Mouse (Mus musculus): ENCODE results near the gene Dexi. TPM values are rescaled to one million over a fixed set of nuclear protein-coding genes. Genes with fewer than 3 reads are reported as not detected.

Gene Dexi
- total RNA-seq (2014; fragmentation: Nextera tagmentation): 4.9 and 7.5 TPM in 2 replicates
- total RNA-seq (2017): 3.1 and 7.5 TPM in 2 replicates

DNA sequence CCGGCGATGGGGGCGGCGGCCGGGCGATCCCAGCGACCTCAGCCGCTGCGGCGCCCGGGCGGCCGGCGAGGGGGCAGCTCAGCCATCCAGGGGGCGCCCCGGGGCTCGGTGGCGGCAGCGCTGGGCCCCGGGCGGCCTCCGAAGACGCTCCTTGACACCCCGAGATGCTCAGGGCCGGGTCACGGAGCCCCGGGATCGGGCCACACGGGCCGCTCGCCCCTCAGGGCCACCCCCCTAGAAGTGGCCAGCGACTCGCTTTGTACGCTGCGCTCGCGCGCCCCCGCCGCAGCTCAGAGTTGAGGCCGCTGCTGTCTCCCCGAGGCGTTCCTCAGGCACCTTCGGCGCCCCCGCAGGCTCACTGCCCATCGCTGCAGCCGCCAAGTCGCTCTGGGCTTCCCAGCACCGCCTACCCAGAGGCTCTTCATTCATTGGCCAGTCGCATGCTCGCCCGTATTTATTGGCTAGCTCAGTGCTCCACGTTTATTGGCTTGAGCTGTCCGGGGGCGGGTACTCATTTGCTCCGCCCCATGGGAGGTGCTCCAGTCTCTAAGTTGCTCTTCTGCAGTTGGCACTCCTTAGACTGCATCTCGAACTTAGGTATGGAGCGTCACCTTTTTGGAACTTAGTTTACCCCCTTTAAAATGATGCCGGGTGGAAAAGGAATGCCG lies at the start of gene Dexi:
Dexi (minus strand) TSS at position 357 of the 668 bp plus-strand sequence.
- peak; percentile 81 for ATAC-seq (replicated peaks; ENCODE audit: poor library complexity, severe bottlenecking)

DNA sequence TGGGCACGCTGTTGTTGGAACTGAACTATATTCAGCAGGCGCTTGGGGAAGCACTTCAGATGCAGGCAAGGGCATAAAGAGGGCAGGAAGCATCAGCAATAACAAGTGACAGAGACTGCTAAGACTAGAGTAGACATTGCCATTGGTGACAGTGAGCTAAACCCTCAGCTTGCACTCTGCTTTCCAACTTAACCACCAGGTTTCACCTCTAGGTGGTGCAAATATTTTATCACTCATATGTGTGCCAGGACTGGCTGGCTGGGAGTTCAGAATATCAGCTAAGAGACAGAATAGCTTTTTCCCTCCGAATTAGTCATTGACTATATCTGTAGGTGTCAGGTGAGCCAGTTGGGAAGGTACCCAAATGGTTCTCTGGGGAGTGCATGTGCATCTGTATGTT lies 43.7 kb upstream of the Dexi start:
- ATAC-seq (replicated peaks; ENCODE audit: poor library complexity, severe bottlenecking): no peak

DNA sequence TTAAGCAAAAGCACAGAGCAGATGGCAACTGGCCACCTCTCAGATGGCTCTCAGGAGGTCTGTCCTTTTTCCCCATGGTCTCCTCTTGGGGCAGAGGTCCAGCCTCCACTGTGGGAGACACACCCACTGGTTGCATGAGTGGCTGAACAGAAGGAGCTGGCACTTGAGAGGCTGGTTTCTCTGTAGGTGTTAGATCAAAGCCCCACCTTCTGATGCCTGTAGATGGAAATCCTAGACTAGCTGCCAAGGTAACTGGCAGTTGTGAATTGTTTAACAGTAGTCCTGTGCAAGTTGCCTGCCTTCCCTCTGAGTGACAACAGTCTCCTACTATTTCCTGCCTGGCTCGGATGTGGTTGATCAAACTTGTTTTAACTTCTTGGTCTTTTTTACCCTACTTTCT lies 42.3 kb upstream of the Dexi start:
- ATAC-seq (replicated peaks; ENCODE audit: poor library complexity, severe bottlenecking): peak; percentile 66

DNA sequence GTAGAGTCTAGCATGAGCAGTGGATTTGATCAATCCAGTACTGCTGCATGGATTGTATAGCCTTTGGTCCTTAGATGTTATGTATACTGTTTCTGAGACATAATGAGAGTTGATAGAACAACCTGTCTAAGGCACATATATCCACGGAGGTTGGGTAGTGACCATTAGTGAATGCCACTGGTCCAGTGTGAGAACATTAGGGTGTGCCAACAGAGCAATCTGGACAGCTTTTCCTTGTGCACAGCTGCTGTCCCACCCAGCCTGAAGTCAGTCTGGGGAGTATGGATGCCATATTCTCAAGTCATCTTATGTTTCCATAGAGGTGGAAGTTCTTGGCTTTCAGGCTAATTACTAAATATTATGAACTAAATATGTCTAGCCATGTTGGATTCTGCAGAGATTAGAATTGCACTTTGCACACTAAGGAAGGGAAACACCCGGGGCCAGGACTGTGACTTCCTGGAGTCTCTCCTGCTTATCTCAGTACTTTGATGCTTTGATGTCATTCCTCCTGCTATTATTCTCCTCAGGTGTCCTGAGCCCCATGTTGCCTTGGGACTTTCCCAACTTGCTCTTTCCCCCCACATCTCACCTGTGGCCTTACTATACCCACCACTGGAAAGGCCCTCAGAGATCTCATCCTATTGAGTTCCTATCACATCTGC lies 38.5 kb upstream of the Dexi start:
- no peak for ATAC-seq (replicated peaks; ENCODE audit: poor library complexity, severe bottlenecking)

DNA sequence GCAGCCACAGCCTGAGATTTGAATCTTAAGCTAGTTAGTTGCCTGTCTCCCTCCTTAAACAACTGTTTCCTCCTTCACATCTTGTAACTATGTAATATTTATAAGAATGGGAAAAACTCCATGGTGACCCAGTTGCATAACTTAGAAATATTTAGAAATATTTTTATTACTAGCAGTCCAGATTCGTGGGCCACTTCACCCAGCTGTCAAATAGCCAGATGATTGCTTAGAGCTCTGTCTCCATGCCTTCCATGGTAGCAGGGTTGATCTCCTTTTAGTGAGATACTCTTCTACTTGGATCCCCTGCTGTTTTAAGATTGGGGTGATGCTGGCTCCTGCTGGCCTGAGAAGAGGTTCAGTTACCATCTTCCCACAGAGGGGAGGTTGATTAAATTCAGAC lies 35.5 kb upstream of the Dexi start:
- no peak for ATAC-seq (replicated peaks; ENCODE audit: poor library complexity, severe bottlenecking)

DNA sequence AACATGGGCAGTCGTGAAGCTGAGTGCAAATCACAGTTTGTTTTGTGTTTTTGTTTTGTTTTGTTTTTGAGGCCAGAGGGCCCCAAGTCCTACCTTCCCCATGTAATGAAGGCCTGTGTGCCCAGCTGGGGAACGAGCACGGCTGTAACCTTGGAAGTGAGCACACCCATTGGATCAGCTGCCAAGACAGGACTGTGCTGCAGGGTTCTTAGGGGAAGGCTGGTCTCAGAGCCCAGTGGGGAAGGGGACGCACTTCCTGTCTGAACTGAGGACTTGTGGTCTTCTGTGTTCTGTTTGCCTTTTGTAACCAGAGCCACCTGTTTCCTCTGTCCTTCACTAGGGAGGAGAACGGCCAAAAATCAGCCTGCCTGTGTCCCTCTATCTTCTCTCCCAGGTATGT lies 34.7 kb upstream of the Dexi start:
- peak; percentile 74 for ATAC-seq (replicated peaks; ENCODE audit: poor library complexity, severe bottlenecking)

DNA sequence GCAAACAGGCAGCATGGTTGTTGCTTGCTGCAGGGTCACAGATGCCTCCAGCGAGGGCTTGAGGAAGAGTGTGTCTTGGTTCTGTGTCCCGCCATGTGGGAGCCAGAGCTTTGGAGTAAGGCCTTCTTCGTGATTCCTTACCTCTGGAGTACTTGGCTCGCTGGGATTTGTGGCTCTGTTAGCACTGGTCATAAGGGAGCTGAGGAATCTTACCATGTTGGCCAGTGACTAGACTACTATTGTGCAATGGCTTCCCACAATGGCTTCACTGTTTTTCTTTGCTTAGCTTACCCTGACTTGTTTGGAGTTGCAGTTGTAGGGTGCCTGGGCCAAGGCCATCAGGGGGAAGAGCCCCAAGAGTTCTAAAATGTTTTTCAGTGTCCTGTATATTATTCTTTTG lies 33.1 kb upstream of the Dexi start:
- ATAC-seq (replicated peaks; ENCODE audit: poor library complexity, severe bottlenecking): no peak

DNA sequence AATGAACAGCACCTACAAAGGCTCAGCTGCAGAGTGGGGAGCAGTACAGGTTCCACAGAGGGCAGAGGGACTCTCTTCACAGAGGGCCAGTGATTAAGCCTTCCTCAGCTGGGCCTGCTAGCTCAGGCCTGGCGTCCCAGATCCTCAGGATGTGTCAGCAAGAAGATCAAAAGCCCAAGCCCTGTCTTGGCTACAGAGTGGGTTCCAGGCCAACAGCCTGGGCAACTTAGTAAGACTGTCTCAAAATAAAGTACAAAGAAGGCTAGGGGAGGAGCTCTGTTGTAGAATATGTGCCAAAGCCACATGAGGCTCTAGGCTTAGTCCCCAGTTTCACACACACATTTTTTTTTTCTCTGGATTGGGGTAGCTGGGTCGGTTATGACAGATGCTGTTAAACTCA lies 32.1 kb upstream of the Dexi start:
- no peak for ATAC-seq (replicated peaks; ENCODE audit: poor library complexity, severe bottlenecking)

DNA sequence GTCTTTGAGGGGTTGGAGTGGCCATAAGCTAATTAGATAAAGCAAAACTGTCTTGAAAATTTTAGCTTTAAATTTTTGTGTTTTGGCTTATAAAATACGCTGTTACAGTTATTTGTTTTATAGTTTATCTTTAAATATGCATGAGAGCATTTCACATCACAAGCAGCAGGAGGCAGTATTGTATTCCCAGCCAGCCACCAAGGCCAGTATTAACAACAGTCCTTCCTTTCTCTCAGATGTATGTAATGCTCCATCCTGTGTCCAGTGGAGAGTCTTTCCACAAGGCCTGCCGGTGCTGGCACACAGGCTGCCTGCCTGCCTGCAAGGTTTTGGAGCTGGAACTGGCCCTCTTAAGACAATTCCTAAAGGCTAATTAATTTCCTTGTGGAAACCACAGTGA lies 29.0 kb upstream of the Dexi start:
- ATAC-seq (replicated peaks; ENCODE audit: poor library complexity, severe bottlenecking): peak; percentile 38

DNA sequence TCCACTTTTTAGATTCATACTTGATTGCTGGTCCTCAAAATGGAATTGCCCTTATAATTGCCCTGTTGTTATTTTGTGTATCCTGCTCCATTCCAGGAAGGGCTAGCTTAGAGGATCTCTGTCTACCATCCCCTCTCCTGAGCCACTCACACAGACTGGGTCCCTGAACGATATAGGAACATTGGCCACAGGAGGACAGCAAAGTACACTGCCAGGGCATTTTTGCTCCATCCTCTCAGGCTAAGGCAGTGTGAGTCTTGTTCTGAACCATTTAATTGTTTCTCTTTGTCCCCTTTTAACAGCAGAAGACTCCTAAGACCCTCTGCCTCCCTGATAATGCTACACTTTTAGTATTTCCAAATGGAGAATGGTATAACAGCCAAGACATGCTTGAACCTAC lies 27.9 kb upstream of the Dexi start:
- ATAC-seq (replicated peaks; ENCODE audit: poor library complexity, severe bottlenecking): no peak

DNA sequence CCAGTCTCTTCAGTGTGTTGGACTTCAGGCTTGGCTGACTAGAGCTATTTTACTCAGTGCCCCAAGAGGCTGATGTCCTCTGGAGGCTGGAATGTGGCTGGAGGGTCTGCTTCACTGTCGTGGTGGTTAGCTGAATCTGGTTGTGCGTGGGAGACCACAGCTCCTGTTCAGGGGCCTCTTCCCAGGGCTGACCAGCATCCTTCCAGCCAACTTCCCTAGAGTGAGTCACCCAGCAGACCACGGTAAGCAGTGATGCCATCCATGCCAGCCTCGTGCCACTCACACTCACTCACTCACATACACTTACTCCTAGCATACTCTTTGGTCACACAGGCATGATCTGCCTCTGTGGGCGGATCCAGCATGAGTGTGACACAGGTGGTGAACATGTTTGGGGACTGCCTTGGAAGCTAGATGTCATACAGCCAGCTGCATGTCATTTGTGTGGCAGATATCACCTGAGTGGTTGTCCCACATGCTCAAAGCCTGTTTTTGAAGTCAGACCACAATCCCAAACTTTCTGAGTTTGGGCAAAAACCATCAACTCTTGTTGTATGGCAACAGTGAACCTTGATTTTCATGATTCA lies 27.0 kb upstream of the Dexi start:
- ATAC-seq (replicated peaks; ENCODE audit: poor library complexity, severe bottlenecking): peak; percentile 48

DNA sequence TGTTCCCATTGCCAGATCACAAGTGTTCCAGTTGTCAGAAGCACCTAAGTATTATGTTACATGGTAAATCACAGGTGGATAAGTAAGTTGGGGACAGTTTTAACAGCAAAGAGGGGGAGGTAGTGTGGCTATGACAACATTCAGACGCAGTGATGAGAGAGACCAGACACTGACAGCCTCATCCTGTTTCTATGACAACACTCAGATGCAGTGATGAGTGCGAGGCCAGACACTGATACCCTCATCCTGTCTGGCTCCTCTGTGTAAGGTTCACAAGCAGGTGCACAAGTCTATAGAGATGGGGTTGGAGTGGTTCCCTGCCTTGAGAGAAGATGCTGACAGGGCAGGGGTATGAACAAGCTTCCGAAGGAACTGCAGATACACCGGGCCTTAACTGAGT lies 24.3 kb upstream of the Dexi start:
- no peak for ATAC-seq (replicated peaks; ENCODE audit: poor library complexity, severe bottlenecking)

DNA sequence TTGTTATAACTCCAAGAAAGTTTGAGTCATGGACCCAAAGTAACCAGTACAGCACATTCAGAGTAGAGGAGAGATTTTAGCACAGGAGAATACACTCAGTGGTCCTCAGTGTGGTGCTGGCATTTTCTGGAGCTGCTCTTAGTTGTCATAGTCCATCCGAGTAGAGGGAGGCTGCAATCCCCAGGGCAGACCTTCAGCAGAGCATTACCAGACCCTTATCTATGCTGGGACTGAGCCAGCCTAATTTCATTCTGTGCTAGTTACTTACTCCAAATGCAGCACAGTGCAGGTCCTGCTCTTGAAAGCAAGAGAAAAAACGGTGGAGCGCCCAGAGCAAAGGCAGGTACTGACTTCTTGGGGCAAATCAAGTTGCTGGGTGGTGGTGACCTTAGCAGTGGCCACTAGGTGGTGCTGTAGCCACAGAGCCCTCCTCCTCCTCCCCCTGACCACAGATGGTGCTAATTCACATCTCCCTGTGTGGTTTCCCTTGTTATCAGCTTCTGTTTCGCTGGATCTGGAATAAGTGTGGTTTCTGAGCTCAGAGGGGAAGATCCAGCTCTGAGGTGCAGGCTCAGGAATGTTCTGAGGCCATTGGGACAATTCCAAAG lies 22.5 kb upstream of the Dexi start:
- ATAC-seq (replicated peaks; ENCODE audit: poor library complexity, severe bottlenecking): peak; percentile 94

DNA sequence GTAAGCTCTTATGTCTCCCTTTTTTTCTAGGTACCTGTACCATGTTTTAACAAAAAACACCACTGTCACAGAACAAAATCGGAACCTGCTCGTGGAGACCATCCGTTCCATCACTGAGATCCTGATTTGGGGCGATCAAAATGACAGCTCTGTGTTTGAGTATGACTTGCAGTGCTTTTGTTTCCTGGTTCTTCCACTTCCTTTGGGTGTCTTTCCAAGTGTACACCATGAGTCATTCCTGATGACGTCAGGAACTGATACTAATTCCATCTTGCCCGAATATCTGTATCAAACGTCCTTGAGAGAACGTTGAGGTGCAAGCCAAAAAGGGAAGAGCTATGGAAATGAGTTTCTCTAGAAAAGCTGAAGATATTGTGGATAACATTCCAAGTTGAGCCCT lies 17.1 kb upstream of the Dexi start:
- no peak for ATAC-seq (replicated peaks; ENCODE audit: poor library complexity, severe bottlenecking)

DNA sequence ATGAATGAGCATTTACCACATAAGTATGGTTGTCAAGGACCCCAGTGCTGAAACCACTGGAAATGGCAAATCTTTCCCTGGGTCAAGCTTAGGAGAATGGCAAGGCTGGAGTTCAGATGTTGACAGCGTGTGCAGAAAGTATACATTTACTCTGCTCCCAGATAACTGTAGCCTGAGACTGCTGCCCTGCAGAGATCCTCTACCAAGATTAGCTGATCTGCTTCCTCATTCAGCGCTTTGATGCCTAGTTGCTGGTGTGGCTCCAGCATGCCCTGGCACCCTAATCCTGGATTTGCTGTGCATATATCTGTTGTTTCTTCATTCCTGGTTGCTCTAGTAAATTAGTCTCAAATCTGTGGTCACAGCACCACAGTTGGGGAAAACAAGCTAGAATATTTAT lies 11.0 kb upstream of the Dexi start:
- peak; percentile 28; the same call in 1 of the 2 replicates for ATAC-seq (replicated peaks; ENCODE audit: poor library complexity, severe bottlenecking)

DNA sequence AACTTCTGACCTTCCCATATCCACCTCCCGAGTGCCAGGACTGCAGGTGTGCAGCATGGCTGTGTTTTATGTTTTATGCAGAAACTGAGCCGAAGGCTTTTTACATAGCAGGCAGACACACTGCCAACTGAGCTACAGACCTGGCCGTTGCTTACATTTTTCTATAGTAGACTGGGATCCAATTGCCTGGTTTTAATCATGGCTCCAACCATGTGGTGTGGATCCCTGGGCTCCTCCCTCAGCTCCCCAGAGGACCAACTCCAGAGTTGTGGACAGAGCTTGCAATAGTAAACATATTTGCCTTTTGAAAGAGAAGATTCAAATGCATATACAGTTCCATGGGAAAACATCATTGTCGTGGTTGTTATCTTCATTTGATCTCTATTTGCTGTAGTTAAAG lies 8.7 kb upstream of the Dexi start:
- ATAC-seq (replicated peaks; ENCODE audit: poor library complexity, severe bottlenecking): no peak

DNA sequence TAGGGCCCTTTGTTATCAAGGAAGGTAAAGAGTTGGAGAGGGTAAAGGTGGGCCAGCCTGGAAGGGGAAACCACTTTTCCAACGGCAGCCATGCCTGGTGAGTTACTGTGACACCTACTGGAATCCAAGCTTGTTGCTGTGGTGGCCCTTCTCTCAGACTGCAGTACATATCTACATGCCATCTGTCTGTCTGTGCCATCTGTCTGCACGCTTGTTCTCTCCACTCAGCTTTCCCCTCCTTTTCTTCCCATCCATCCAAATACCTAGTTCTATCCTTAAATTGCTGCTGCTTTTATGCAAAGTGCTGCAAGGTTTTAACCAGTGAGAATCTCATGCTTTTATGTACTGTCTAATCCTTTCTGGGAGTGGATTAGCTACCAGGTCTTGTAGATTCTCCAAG lies 6.7 kb upstream of the Dexi start:
- no peak for ATAC-seq (replicated peaks; ENCODE audit: poor library complexity, severe bottlenecking)

DNA sequence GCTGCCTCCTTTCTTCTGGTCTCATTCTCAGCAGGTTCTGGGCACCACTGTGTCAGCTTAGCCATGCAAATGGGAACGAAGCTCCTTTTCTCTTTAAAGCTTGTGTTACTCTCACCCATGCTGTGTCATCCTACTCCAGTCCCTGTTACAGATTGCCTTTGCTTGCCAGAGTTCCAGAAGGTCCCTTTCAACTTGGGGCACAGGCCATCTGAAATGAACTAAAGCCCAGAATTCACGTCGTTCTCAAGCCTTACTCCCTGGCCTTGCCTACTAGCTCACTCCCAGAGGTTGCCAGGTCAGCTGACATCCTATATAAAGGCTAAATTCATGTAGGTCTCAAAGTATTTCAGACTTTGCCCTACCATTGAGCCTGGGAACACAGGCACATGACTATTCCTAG lies 6.1 kb upstream of the Dexi start:
- ATAC-seq (replicated peaks; ENCODE audit: poor library complexity, severe bottlenecking): no peak

DNA sequence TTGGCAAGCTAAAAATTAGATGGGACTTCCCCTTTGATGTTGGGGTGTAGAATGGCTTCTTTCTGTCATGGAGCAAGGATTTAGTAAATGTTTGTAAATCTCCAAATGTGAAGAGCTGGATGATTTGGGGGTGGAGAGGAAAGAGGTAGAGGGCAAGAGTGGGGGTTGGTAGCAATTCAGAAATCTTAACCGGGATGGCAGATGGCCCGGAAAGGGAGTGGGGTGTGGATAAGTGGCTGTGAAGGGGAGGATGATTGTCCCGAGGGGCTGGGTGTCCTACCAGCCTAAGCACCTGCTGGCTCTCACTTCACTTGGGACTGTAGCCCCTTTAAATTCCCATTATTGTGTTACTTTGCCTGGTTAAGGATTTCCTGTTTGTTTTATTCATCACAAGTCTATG lies 4.0 kb upstream of the Dexi start:
- no peak for ATAC-seq (replicated peaks; ENCODE audit: poor library complexity, severe bottlenecking)

DNA sequence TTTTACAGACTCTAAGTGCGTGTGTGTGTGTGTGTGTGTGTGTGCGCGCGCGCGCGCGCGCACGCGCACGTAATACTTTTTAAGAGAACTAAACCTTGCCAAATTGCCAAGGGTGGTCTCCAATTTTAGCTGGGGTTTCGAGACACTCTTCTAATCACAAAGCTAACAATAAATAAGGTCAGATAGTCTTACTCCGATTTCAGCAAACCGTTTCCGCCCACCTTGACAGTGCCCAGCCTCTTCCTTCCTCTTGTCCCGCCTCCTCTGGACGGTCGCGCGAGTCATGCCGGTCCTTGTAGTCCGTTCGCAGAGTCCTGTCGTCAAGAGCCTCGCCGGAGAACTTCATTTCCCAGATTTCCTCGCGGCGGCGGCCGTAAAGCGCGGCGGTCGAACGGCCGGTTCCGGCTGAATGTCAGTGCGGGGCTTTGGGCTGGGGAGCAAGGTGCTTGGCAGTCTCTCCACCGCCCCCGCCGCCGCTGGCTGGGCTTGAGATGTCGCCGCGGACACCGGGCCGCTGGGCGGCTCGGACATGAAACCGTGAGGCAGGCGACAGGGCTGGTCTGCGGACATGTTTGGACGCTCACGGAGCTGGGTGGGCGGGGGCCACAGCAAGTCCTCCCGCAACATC lies 2.3 kb upstream of the Dexi start, which contains the start of gene Clec16a:
Clec16a (plus strand) TSS at position 345 of the 628 bp plus-strand sequence.
- ATAC-seq (replicated peaks; ENCODE audit: poor library complexity, severe bottlenecking): peak; percentile 77

DNA sequence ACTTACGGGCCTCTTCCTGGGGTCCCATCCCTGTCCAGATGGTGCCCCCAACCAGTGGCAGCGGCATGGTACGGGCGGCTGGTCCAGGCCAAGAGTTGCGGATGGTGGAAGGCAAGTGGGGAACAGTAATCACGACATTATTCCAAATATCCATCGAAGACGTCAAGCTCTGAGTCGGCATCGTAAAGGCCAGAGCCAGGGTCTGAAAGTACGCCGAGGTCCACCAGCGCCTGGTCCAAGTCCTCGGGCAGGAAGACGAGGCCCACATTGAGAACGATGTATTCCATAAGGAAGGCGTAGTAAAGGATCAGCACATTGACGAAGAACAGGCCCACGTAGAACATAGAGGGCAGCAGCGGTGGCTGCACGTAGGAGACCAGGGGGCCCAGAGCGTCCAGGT lies 588 bp downstream of the Dexi start:
- ATAC-seq (replicated peaks; ENCODE audit: poor library complexity, severe bottlenecking): no peak

Measured in granulocyte monocyte progenitor cell, adult 5-6 weeks (primary cell).